Comparison of ENCODE assay signal across 7 mouse cellular contexts in genomic region chr9:7837806-7838440, GRCm38 (mm10). TPM values are rescaled to one million over a fixed set of nuclear protein-coding genes. Genes with fewer than 3 reads are reported as not detected.
A peak's percentile ranks its signal among the peaks of the same experiment; 100 is the strongest.
DNase-seq lines count a peak whose midpoint lies in the region; TF ChIP-seq lines count a peak whose summit lies in the region.

No protein-coding gene starts in this region.

- WGBS in spleen, adult 2 months: 30% methylated on average over 14 of the region's 14 CpGs
- whole genome bisulfite sequencing in heart, embryonic 10.5 days: 23% methylated on average over 14 of the region's 14 CpGs
- 14% methylated on average over 14 of the region's 14 CpGs for WGBS in liver, adult 2 months
- WGBS in small intestine, adult 2 months: 17% methylated on average over 14 of the region's 14 CpGs

- no peak for TF ChIP-seq CTCF in spleen, adult 2 months (IDR thresholded peaks at IDR 0.05; ENCODE audit: extremely low read depth, insufficient read depth, insufficient read length, insufficient replicate concordance)
- no peak for TF ChIP-seq CTCF in brain, embryonic 14.5 days (IDR thresholded peaks at IDR 0.05; ENCODE audit: borderline replicate concordance, extremely low read depth, insufficient read depth, insufficient read length)
- no peak for TF ChIP-seq CTCF in liver, adult 2 months (IDR thresholded peaks at IDR 0.05; ENCODE audit: low read depth, low read length)
- TF ChIP-seq CTCF in small intestine, adult 2 months (IDR thresholded peaks at IDR 0.05; ENCODE audit: extremely low read depth, insufficient read length, insufficient replicate concordance, low read depth, low read length): no peak

- H3K4me1 ChIP-seq in spleen, adult 2 months (ENCODE audit: control insufficient read depth, insufficient read depth, insufficient read length): no peaks in the 10 kb centered on the region; the same call in 1 of the 2 replicates
- H3K4me1 ChIP-seq in heart, embryonic 10.5 days: peaks cover 13% of the 10 kb centered on the region; the same call in 1 of the 2 replicates
- H3K4me1 ChIP-seq in liver, adult 2 months (ENCODE audit: control insufficient read depth, insufficient read depth, low read length): peaks cover 8% of the 10 kb centered on the region
- H3K4me1 ChIP-seq in small intestine, adult 2 months (ENCODE audit: control insufficient read depth, insufficient read depth, insufficient read length, low read length): no peaks in the 10 kb centered on the region; the same call in 1 of the 2 replicates

- H3K79me2 ChIP-seq in liver, adult 2 months (ENCODE audit: control insufficient read depth, insufficient read depth, low read length): peaks cover 3% of the 10 kb centered on the region; the same call in 1 of the 2 replicates

- no peak overlapping the region for H3K9ac ChIP-seq in liver, adult 2 months (ENCODE audit: low read depth, low read length)

- no peaks in the 10 kb centered on the region for H3K27me3 ChIP-seq in spleen, adult 2 months (ENCODE audit: control insufficient read depth, insufficient read depth, low read length)
- H3K27me3 ChIP-seq in heart, embryonic 10.5 days (ENCODE audit: insufficient read depth, poor library complexity, severe bottlenecking): no peaks in the 10 kb centered on the region
- no peaks in the 10 kb centered on the region for H3K27me3 ChIP-seq in liver, adult 2 months (ENCODE audit: control insufficient read depth, insufficient read depth, low read length)
- no peaks in the 10 kb centered on the region for H3K27me3 ChIP-seq in small intestine, adult 2 months (ENCODE audit: control insufficient read depth, insufficient read depth, low read length)

- H3K4me3 ChIP-seq in spleen, adult 2 months (ENCODE audit: extremely low read depth, insufficient read depth, insufficient read length): peak overlapping the region; percentile 12; the same call in 1 of the 2 replicates
- peak overlapping the region; percentile 69 for H3K4me3 ChIP-seq in heart, embryonic 10.5 days
- H3K4me3 ChIP-seq in liver, adult 2 months (ENCODE audit: insufficient read depth, low read depth, low read length): peak overlapping the region; percentile 34; the same call in 1 of the 2 replicates
- peak overlapping the region; percentile 21; the same call in 1 of the 2 replicates for H3K4me3 ChIP-seq in small intestine, adult 2 months (ENCODE audit: low read depth, low read length)

- H3K27ac ChIP-seq in spleen, adult 2 months (ENCODE audit: insufficient read depth, low read length): no peak overlapping the region
- H3K27ac ChIP-seq in heart, embryonic 10.5 days: peak overlapping the region; percentile 97
- peak overlapping the region; percentile 86 for H3K27ac ChIP-seq in liver, adult 2 months (replicated peaks; ENCODE audit: insufficient read depth, low read depth, low read length)
- H3K27ac ChIP-seq in small intestine, adult 2 months (ENCODE audit: insufficient read depth, low read depth, low read length): peak overlapping the region; percentile 97

- H3K9me3 ChIP-seq in heart, embryonic 10.5 days: no peaks in the 10 kb centered on the region

- H3K36me3 ChIP-seq in spleen, adult 2 months (ENCODE audit: control insufficient read depth, insufficient read depth, low read length): peaks cover 7% of the 10 kb centered on the region
- peaks cover 11% of the 10 kb centered on the region for H3K36me3 ChIP-seq in heart, embryonic 10.5 days
- peaks cover 10% of the 10 kb centered on the region for H3K36me3 ChIP-seq in liver, adult 2 months (ENCODE audit: control insufficient read depth, insufficient read depth, low read length)
- H3K36me3 ChIP-seq in small intestine, adult 2 months (ENCODE audit: control insufficient read depth, insufficient read depth, low read length): peaks cover 13% of the 10 kb centered on the region

- TF ChIP-seq POLR2A in spleen, adult 2 months (IDR thresholded peaks at IDR 0.05; ENCODE audit: low read depth, low read length): no peak
- TF ChIP-seq POLR2A in brain, embryonic 14.5 days (IDR thresholded peaks at IDR 0.05; ENCODE audit: borderline replicate concordance, extremely low read depth, insufficient read depth, insufficient read length, poor library complexity, severe bottlenecking): no peak
- TF ChIP-seq POLR2A in liver, adult 2 months (IDR thresholded peaks at IDR 0.05; ENCODE audit: extremely low read depth, insufficient read depth, low read length): no peak
- no peak for TF ChIP-seq POLR2A in small intestine, adult 2 months (IDR thresholded peaks at IDR 0.05; ENCODE audit: low read depth, low read length)

- DNase-seq in spleen, adult 2 months (ENCODE audit: low read depth in 1 of 2, low spot score in 2 of 2): peak in 1 of 2 experiments; percentile 17
- no peak for DNase-seq in spleen, postnatal 4 days (ENCODE audit: low spot score in 2 of 2)
- DNase-seq in brain, embryonic 14.5 days (ENCODE audit: low read depth): peak; percentile 85
- DNase-seq in heart, embryonic 10.5 days (ENCODE audit: low spot score): peak; percentile 74
- DNase-seq in liver, adult 2 months (ENCODE audit: extremely low read depth, low read depth, low spot score): peak; percentile 71
- DNase-seq in thymus, adult 18-20 months: no peak

RNA-seq across cellular contexts. Expression of gene Birc2, which starts 1.1 kb away (rescaled TPM):
- 16.4 and 17.7 TPM in 2 replicates for polyA plus RNA-seq in spleen, adult 2 months (2012; rRNA removed)
- 37.3 and 49.2 TPM in 2 replicates for polyA plus RNA-seq in brain, embryonic 14.5 days (2012; rRNA removed)
- polyA plus RNA-seq in heart, embryonic 10.5 days (2016; fragmentation: Nextera tagmentation; extraction: Ambion mirVana): 23.6 and 24.2 TPM in 2 replicates
- 25.4 and 28.8 TPM in 2 replicates for total RNA-seq in liver, adult 2 months (2014; rRNA removed)
- polyA plus RNA-seq in liver, adult 2 months (2012; rRNA removed): 9.7 and 10.8 TPM in 2 replicates
- 3.5 and 5.4 TPM in 2 replicates for polyA plus RNA-seq in small intestine, adult 2 months (2012; rRNA removed)

RNA-seq across cellular contexts. Expression of gene Birc3, which starts 35.1 kb away (rescaled TPM):
- polyA plus RNA-seq in spleen, adult 2 months (2012; rRNA removed): 44.9 and 45.8 TPM in 2 replicates
- polyA plus RNA-seq in brain, embryonic 14.5 days (2012; rRNA removed): 1.5 and 3.3 TPM in 2 replicates
- polyA plus RNA-seq in heart, embryonic 10.5 days (2016; fragmentation: Nextera tagmentation; extraction: Ambion mirVana): 4.9 and 5.2 TPM in 2 replicates
- total RNA-seq in liver, adult 2 months (2014; rRNA removed): 20.3 and 23.7 TPM in 2 replicates
- polyA plus RNA-seq in liver, adult 2 months (2012; rRNA removed): 5.6 and 6.3 TPM in 2 replicates
- 6.1 and 13.7 TPM in 2 replicates for polyA plus RNA-seq in small intestine, adult 2 months (2012; rRNA removed)

Comparison
In these comparisons a context has a peak if more than half of its experiments do, and no peak if none do; other contexts are left out.
1. DNase-seq: peak in brain, embryonic 14.5 days (single experiment), heart, embryonic 10.5 days (single experiment) and liver, adult 2 months (single experiment); none in spleen, postnatal 4 days (0 of 2) and thymus, adult 18-20 months (0 of 2).
2. H3K4me3 ChIP-seq: peak in every context shown above with its lines; median percentile 69 in heart, embryonic 10.5 days; 34 in liver, adult 2 months; 21 in small intestine, adult 2 months; 12 in spleen, adult 2 months.